Mouse (Mus musculus) kidney, adult 2 months (tissue): ENCODE data around the gene Crip1. TPM values are rescaled to one million over a fixed set of nuclear protein-coding genes. Genes with fewer than 3 reads are reported as not detected.

Experiments used
- DNase-seq: peaks from one replicate; pipeline ENCODE4 v3.0.0; 2021
- H3K27ac ChIP-seq: fragments of 200-500 bp; 2 replicates; pipeline ENCODE4 v1.5.1; 2012; ENCODE audit warnings: low read depth, low read length, control low read depth, inconsistent platforms; ENCODE audit not compliant: insufficient read depth
- H3K27me3 ChIP-seq: fragments of 200-500 bp; replicated peaks from 2 replicates; pipeline ENCODE4 v1.6.1; 2012; ENCODE audit warnings: mild to moderate bottlenecking, moderate library complexity, low read length, inconsistent platforms; ENCODE audit not compliant: control insufficient read depth, insufficient read depth
- H3K36me3 ChIP-seq: fragments of 200-500 bp; 2 replicates; pipeline ENCODE4 v1.6.1; 2012; ENCODE audit warnings: mild to moderate bottlenecking, moderate library complexity, low read length, inconsistent platforms; ENCODE audit not compliant: control insufficient read depth, insufficient read depth
- H3K4me1 ChIP-seq: fragments of 200-500 bp; 2 replicates; pipeline ENCODE4 v1.6.1; 2011; ENCODE audit warnings: low read length; ENCODE audit not compliant: control insufficient read depth, insufficient read depth
- H3K4me3 ChIP-seq: fragments of 200-500 bp; 2 replicates; pipeline ENCODE4 v1.5.1; 2011; ENCODE audit warnings: mild to moderate bottlenecking, low read depth, low read length, control low read depth; ENCODE audit not compliant: insufficient read depth
- CTCF ChIP-seq: fragments of 200-500 bp; conservative IDR thresholded peaks from 2 replicates; pipeline ENCODE4 v1.5.1; 2011; ENCODE audit warnings: low read depth, mild to moderate bottlenecking, control low read depth, low read length, moderate library complexity, mixed read lengths; ENCODE audit not compliant: insufficient read depth, insufficient read length
- POLR2A ChIP-seq: fragments of 200-500 bp; IDR thresholded peaks from one replicate; pipeline ENCODE4 v1.6.1; 2011; ENCODE audit warnings: low read depth, low read length, control low read depth
- WGBS: fragments of 180-500 bp; shearing (Covaris S2); methylation state at CpG from one replicate; pipeline ENCODE4 v1.1.7; 2018; 5-methylcytosine and 5-hydroxymethylcytosine counted together
- polyA plus RNA-seq: library from polyadenylated mRNA; depleted of rRNA; stranded (reverse); fragments of >200 nt; gene quantifications from 2 replicates; pipeline ENCODE4 v1.2.3, GENCODE M21; 2012; rRNA removed

Crip1 gene
- polyA plus RNA-seq, 1 experiment: 229 TPM

- WGBS: 96% methylated on average over 4 of the region's 4 CpGs
These were observed 55.2 kb downstream of the Crip1 start for GRCm38 (mm10) chr12:113201301-113201700.

DNA sequence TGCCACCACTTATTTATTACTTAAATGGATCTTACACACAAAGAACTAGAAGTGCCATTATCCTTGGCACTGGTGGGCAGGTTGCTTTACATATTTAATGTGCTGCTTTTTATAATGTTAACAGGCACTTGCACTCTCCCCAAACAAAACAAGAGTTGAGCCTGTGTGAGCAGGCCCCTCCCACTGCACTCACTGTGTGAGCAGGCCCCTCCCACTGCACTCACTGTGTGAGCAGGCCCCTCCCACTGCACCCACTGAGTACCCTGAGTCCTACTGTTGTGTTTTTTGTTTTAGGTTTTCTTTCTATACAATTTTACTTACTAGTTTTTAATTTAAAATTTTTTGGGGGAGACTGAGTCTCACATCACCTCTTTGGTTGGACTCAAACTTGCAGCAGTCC, 55.9 kb downstream of the Crip1 start:
- no peaks in the 10 kb centered on the region for H3K27me3 ChIP-seq
- no peak overlapping the region for H3K4me3 ChIP-seq
- H3K36me3 ChIP-seq: no peaks in the 10 kb centered on the region
- no peak for TF ChIP-seq POLR2A
- TF ChIP-seq CTCF: no peak
- H3K27ac ChIP-seq: no peak overlapping the region
- no peak for DNase-seq
- no peaks in the 10 kb centered on the region for H3K4me1 ChIP-seq

More at GRCm38 (mm10) chr12:113201301-113201700, 55.2 kb downstream of the Crip1 start:
- DNase-seq: no peak
- Histone ChIP-seq H3K4me3 (no peak overlapping the region), H3K4me1 (no peaks in the 10 kb centered on the region), H3K36me3 (no peaks in the 10 kb centered on the region), H3K27me3 (no peaks in the 10 kb centered on the region), H3K27ac (no peak overlapping the region)
- TF ChIP-seq CTCF (no peak), POLR2A (no peak)

Other genes with a start within 250 kb of the Crip1 start
- gene Jag2, start 216.5 kb upstream of the Crip1 start, polyA plus RNA-seq: 10.1 and 10.6 TPM in 2 replicates
- gene Nudt14, start 204.2 kb upstream of the Crip1 start, polyA plus RNA-seq: 66.1 and 73.0 TPM in 2 replicates
- gene Btbd6, start 169.8 kb upstream of the Crip1 start, polyA plus RNA-seq: 31.8 and 45.2 TPM in 2 replicates
- 44.8 and 53.0 TPM in 2 replicates for gene Brf1, start 145.6 kb upstream of the Crip1 start, polyA plus RNA-seq
- gene Pacs2, start 131.8 kb upstream of the Crip1 start, polyA plus RNA-seq: 42.4 and 47.8 TPM in 2 replicates
- gene Tex22, start 71.8 kb upstream of the Crip1 start, polyA plus RNA-seq: 0.16 and 0.46 TPM in 2 replicates
- gene Mta1, start 48.0 kb upstream of the Crip1 start, polyA plus RNA-seq: 39.0 and 44.4 TPM in 2 replicates
- 221 and 233 TPM in 2 replicates for gene Crip2, start 6.1 kb upstream of the Crip1 start, polyA plus RNA-seq
- 1.0 and 1.3 TPM in 2 replicates for gene Tedc1, start 10.1 kb downstream of the Crip1 start, polyA plus RNA-seq
- gene Tmem121, start 39.6 kb downstream of the Crip1 start, polyA plus RNA-seq: 0.27 and 0.41 TPM in 2 replicates